Mouse (Mus musculus) cerebral cortex, adult 2 months (tissue): ENCODE results near the gene Ttc17.

Experiments
- WGBS: fragments of 180-500 bp; shearing (Covaris S2); methylation state at CpG from one replicate; pipeline ENCODE4 v1.1.7; 2018; 5-methylcytosine and 5-hydroxymethylcytosine counted together

Ttc17 gene

GRCm38 (mm10) chr2:94297467-94297866, 109.0 kb downstream of the Ttc17 start:
- 61% methylated on average over 3 of the region's 3 CpGs for WGBS

GRCm38 (mm10) chr2:94290483-94290882, 116.0 kb downstream of the Ttc17 start:
- 2% methylated on average over 5 of the region's 5 CpGs for WGBS

DNA sequence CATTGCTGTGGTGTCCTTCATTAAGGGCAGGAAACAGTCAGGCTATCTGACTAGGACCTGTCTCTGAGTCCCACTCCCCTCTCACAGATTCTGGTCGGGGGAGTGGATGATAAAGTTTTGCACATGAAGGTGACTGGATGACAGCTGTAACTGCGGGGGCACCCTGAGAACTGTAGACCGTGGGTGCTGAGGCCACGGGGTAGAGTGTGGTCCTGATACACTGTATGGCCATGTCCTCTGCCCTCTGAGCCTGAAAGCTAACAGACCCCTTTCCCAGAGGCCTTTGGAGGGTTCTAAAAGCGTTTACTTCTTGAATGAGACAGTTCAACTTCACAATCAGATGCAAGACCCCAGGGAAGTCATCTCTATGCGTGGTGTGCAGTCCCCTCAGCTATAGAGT, 116.8 kb downstream of the Ttc17 start:
- 59% methylated on average over 6 of the region's 6 CpGs for WGBS

- 11% methylated on average over 2 of the region's 2 CpGs for WGBS
Observed at GRCm38 (mm10) chr2:94289169-94289568, 117.3 kb downstream of the Ttc17 start.

GRCm38 (mm10) chr2:94288086-94288485, 118.4 kb downstream of the Ttc17 start:
- WGBS: 42% methylated on average over 5 of the region's 5 CpGs

GRCm38 (mm10) chr2:94287435-94287834, 119.1 kb downstream of the Ttc17 start:
- 56% methylated on average over 7 of the region's 7 CpGs for WGBS

DNA sequence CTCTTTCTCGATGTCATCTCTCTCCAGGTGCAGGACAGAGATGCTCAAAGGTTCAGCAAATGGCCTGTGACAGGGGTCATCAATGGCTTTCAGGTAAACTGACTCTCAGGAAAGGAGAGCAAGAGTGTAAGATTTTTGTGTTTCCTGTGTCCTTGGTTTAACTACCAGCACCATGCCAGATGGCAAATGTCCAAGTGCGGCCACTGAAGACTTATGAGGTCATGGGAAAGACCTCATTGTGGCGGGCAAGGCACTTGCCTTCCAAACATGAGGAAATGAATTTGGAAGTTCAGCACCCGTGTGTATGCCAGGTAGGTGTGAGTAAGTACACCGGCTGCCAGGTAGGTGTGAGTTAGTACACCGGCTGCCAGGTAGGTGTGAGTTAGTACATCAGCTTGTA, 123.0 kb downstream of the Ttc17 start:
- 66% methylated on average over 6 of the region's 6 CpGs for WGBS

DNA sequence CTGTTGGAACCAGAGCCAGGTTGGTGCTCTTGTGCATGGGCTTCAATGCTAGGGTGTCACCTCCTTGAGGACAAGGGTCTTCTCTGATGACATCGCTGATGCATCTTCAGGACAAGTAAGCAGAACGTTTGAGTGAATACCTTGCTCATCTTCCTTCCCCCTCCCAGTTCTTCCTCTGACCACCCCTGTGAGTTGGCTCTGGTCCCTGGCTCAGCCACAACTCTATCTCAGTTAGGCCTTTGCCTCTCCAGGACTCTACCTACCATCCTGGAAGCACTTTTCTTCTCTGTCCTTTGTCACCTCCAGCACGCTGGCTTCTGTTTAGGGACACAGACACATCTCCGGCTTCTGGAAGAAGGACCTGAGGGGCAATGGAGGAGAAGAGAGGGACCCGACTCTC, 126.9 kb downstream of the Ttc17 start:
- 86% methylated on average over 5 of the region's 5 CpGs for WGBS

DNA sequence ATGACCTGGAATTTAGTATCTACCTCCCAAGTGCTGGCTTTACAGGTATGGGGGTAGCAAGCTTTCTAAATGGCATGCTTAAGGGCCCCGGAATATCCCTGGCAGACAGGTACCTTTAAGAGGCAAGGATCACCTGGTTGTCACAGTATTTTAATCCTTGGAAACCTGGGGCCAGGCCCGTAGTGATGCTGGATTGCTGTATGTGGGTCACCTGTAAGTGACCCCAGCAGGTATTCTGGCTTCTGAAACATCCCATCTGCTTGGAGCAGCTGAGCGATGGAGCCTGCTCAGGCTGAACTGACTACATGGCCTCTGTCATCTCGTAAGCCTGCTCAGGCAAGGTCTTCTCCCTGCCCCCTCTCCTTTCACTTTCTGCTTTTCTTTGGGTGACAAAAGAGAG, 130.4 kb downstream of the Ttc17 start:
- 84% methylated on average over 4 of the region's 4 CpGs for WGBS

- 64% methylated on average over 3 of the region's 3 CpGs for WGBS
Observed at GRCm38 (mm10) chr2:94275658-94276057, 130.8 kb downstream of the Ttc17 start.

DNA sequence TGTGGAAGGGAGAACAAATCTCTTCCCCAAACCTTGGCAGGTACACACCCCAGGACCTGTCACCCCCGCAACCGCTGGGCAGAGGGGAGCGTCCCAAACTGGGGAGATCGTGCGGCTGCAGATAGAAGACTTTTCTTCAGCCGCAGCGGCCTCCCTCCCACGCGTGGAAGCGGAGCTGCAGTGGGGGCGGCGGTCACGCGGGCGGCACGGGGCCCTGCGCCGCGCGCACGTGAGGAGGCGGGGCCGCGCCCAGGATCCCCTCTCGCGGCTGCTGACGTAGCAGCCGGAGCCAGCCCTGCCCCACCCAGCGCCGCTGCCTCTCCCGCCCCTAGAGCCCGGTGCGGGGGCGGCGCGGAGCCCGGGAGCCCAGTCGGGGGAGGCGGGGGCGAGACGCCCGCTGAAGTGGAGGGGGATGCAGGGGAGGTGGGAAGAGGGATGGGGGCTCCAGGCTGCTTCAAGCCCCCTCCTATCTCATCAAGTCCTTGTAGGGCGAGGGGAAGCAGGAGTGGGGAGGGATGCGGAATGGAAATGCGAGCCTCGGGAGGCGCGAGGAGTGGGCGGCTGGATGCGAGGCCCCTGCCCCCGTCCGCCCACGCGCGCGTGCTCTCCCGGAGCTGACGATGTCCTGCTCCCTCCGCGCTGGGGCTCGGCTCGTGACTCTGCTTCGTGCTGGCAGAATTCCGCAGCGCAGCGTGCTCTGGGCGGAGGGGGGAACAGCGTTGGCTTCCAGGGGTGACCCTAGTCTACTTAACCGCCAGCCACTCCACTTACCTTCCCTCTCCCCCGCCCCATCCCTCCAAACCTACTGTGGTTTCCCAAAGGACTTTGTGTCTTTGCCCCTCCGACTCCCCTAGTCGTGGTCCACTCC, 133.1 kb downstream of the Ttc17 start:
- WGBS: under 1% methylated on average over 72 of the region's 72 CpGs

- 70% methylated on average over 10 of the region's 10 CpGs for WGBS
Observed at GRCm38 (mm10) chr2:94271176-94271575, 135.3 kb downstream of the Ttc17 start.

- WGBS: 52% methylated on average over 8 of the region's 8 CpGs
Observed at GRCm38 (mm10) chr2:94268835-94269234, 137.7 kb downstream of the Ttc17 start.

DNA sequence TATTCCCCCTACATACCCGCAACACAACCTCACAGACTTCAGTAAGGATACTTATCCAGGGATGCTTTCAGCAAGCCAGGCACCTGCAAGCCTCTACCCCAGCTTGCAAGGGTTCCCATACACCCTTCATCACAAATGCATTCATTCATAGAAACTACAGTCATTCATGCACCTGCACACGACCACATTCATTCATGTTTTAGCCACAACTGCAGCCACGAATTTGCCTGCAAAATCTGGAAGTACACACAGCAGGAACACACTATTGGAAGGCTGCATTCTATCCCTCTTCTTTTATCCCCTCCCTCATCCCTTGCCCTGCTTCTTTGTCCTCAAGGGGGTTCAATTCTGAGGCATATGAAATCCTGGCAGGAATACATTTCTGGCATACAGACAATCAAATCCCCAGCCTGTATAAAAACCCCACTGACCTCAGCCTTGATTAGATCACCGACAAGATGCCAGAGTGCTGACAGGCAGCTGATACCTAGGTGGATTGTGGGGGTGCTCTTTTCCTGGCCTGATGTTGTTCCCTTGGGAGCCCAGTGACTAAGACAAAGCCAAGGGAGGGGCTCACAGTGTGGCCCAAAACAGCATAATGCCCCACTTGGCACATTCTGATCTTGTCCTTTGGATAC, 139.2 kb downstream of the Ttc17 start:
- WGBS: 35% methylated on average over 4 of the region's 4 CpGs

DNA sequence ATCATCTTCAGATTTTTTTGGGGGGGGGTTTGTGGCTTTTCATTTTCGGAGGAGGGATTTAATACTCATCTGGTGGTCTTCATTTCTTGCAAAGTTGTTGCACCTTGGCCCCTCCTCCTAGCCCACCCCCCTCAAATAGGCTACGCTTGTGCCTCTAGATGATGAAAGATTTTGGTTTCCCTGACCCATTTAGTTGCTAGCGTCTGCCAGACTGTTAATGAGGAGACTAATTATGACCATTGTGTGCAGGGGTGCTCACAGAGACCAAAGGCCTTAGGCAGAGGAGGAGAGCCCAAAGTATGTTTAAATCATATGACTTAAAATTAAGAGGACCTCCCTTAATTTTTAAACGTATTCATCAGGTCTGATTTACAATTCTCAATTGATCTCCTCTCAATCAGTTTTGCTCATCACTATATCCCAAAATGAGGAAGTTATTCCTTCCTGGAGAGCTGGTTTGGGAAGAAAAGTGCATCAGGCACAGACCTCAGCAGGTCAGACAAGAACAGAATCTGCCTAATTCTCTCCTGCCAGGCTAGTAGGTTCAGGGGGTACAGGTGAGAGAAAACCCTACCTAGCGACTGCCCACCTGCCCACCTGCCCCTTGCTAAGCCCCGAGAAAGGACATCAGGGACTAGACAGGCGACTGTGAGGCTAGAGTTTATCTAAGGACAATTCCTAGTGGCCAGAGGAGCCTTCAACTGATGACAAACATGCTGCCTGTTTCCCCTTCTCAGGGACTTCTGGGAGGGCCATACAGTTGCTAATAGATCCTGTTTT, 139.9 kb downstream of the Ttc17 start:
- WGBS: 30% methylated on average over 7 of the region's 7 CpGs

- 3% methylated on average over 16 of the region's 16 CpGs for WGBS
Observed at GRCm38 (mm10) chr2:94265221-94266191, 141.0 kb downstream of the Ttc17 start.

DNA sequence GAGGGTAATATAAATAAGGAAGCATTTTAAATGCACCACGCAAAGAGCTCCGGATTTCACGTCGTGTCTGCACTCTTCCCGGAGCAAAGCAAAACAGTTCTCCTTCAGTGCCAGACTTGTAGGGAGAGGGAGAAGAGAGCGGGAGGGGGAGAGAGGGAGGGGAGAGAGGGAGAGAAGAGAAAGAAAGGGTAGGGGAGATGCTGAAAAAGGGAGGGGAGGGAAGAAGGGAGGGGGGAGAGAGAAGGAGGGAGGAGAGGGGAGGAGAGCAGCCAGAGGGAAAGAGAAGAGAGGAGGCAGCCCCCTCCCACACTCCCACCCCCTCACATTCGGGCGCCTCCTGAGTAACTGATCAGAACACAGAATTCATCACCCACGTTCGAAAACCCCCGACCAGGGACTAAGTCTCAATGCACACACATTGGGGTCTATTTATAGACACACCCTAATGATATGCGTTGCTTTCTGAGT, 141.8 kb downstream of the Ttc17 start:
- under 1% methylated on average over 12 of the region's 12 CpGs for WGBS

- 1% methylated on average over 2 of the region's 2 CpGs for WGBS
Observed at GRCm38 (mm10) chr2:94264006-94264405, 142.5 kb downstream of the Ttc17 start.

- 2% methylated on average over 14 of the region's 14 CpGs for WGBS
Observed at GRCm38 (mm10) chr2:94263530-94263937, 143.0 kb downstream of the Ttc17 start.

- 2% methylated on average over 12 of the region's 13 CpGs for WGBS
Observed at GRCm38 (mm10) chr2:94262917-94263529, 143.5 kb downstream of the Ttc17 start.

- WGBS: 30% methylated on average over 3 of the region's 3 CpGs
Observed at GRCm38 (mm10) chr2:94254102-94254501, 152.4 kb downstream of the Ttc17 start.
